Mouse (Mus musculus) liver (tissue): ENCODE measurements around the gene Smgc.
"Not testable (repeated sequence)": the region's sequence is repeated elsewhere in the genome, so short reads cannot be mapped to it uniquely, and the experiment has no call there.

Experiments
- DNase-seq: peaks from one replicate; pipeline ENCODE4 v3.0.0-alpha.2; 2020; ENCODE audit warnings: mixed read lengths

The Smgc gene

DNA sequence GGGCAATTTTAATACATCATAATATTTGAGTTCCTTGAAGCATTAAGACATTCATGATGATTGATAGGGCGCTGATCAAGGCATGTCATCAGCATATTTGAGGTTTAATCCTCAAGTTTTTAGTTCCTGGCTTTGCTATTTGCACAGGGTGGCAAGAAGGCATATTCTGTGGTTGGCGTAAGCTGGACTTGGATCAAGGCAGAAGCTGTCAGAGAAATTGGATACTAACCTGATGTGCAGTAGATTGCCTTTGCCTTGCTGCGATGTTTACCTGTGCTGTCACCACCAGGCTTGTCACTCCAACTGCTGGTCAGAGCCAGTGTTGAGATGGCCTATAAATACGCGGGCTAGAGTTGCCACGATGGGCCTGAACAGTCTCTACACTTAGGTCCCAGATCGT lies at the start of gene Smgc:
Gene Smgc, plus strand, starts transcription at position 301 of the 400 bp plus-strand sequence.
- DNase-seq, result no peak

DNA sequence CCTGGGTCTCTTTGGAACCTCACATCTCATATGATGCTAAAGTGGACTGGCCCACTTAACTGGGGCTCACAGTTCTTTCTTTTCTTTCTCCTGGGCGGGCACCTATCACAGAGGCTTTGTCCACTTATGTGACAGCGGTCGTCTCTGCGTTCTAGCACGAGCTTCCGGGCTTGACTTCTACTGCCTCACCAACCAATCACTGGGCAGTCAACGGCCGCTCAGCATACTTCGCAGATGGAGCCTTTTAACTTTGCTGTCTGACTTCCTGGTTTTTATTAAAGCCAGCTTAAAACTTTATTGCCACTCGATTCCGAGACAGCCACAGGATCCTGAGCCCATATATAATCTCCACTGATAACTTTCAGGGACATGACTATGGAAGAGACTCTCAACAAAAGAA lies 49.7 kb upstream of the Smgc start:
- DNase-seq, result no peak

DNA sequence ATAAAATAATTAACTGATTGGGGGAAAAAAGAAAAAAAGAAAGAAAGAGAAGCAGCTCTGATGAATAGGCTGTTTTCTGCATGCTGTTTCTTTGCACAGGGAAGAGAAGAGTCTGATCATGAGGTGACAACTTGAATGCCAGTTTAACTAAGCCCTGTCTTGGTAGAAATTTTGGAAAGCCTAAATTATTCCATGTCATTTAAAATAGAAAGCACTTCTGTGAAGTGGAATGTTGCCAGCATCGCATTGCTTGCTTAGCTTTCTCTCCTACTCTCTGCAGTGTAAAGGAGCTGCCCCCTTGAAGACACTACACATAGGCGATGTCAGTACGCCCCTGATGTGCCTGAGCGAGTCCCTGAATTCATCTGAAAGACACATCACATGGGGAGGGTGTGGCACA lies 31.6 kb upstream of the Smgc start:
- no peak for DNase-seq

DNA sequence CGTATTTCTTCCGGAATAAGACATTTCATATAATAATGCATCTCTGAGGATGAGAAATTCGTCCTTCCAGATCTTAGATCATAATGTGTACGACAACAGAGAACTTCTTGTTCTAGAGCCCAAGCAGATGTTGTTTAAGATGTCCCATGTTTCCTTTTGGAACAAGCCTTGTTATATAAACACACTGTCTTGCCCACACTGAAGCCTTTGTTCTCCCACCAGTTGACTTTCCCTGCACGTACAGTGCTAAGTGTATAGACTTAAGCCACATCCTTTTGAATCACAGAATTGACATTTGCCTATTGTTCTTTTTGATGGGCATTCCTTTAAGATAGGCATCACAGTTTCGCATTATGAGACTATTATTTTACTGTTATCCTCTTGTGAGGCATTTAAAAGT lies 2.7 kb upstream of the Smgc start:
- DNase-seq, result no peak

DNA sequence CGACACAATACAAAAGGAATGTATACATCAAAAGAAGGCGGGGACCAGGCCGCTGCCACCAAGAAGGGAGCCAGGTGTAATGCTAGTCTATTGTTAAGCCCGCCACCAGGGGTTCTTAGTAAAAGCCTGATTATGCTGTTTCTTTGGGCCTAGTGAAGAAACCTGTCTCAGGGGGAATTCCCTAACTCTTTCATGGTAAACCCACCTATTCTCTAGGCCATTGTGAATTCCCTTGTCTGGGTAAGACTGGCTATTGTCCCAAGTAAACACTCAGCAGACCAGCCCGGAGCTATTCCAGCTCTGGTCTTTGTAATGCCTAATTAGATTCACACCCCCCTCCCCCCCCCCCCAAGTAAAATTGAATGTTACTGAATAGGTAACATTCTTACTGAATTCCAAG lies 26.1 kb downstream of the Smgc start:
- DNase-seq, result not testable (repeated sequence)

DNA sequence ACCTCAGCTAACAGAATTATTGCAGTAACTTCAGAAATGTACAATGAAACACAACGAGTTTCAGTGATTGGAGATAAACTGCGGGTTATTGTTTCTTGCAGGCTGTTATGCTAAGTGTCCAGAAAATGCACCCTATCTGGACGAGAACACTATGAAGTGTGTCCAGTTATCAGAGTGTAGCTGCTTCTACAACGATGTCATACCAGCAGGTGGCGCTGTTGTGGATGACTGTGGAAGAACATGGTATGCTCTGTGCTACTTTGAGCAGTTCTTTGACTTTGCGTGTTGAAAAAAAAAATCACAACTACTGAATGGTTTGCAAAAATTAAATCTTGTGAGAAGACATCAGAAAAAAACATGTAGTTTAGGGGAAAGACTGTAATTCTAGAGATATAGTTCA lies 62.2 kb downstream of the Smgc start:
- DNase-seq, result peak; percentile 10

DNA sequence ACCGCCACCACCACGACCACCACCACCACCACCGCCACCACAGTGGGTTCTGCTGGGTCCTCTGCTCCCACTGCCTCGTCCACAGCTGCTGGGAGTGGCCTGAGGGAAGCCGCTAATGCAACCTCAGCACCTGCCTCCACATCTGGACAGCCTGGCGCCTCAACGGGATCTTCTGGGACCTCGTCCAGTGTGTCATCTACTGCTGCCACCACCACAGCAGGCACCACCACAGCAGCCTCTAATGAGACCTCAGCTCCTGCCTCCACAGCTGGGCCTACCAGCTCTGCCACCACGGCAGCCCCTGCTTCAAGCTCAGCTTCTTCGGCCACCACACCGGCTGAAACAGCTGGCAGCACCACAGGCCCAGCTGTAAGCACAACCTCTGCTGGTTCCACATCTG lies 69.0 kb downstream of the Smgc start:
- DNase-seq, result not testable (repeated sequence)
